Mouse (Mus musculus): ENCODE data around the gene Gm11011. TPM values are rescaled to one million over a fixed set of nuclear protein-coding genes. Genes with fewer than 3 reads are reported as not detected.

The Gm11011 gene
- polyA plus RNA-seq, 2 experiments from 2014 or later, result not detected

DNA sequence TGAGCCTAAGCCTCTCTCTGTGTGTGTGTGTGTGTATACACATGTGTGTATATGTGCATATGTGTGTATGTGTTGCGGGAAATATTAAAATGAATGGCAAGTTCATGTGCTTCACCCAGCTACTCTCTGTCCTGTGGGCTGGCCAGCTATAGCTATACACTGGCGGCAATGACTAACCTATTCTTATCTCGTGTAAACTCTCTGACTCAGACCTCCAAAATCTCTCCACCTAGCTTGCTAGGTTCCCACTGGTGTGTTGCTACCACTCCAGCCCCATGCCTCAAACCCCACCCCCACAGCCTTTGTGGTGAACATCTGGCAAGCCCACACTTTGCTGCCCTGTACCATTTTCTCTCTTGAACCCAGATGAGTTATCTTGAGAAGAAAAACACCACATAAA is 857 bp downstream of the Gm11011 start:
- no peak for ATAC-seq

DNA sequence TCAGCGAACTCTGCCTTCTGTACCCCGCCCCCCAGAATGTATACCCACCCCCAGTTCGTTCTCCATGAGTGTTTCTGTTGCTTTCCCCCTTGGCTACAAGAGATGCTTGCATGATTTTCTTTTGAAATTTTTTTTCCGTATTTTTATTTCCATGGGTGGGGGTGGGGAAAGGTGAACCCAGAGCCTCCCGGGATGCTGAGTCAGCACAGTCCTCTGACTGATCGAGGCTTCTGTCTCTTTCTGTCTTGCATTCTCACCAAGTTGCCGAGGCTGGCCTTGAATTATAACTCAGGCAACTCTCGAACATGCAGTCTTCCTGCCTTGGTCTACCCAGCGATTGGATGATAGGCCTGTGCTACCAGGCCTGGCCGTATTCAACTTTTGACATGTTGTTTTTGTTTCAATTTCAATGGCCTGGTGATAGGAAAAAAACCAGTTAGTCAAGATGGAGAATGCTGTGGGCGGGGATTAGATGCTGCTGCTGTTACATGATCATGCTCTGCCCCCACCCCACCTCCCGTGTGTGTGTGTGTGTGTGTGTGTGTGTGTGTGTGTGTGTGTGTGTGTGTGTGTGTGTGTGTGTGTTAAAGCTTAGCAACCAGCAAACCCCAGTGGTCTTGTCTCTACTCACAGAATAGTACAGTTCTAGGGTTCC is 1.8 kb downstream of the Gm11011 start:
- ATAC-seq, result no peak

DNA sequence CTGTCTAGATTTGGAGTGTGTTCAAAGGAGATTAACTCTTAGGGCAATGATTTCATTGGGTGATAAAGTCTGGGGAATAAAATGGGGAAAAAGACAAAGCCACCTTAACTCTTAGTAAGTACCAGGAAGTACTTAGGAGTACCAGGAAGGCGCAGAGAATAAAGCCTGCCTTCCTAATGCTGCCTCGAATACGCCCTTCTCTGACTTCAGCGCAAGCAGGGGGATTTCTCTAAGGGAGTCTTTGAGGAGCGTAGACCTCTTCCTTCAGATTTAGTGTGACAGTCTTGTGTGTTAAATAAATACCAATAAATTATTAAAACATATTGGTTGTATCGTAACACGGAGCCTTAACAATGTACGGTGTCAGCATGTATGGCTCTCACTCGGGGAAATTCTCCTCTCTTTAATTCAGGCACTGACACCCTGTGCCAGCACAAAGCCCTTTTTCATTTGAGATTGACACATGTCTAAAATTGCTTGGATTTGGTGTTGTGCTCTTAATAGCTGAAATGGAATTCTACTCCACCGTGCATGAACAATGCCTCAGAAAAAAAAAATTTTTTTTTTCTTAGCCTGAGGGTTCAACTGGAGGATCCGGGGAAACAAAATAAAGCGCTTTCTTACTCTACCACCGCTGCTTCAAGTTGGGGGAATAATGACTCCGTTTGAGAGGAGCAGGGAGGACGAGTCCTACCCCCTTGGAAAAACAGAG is 2.6 kb downstream of the Gm11011 start:
- ATAC-seq, result no peak

DNA sequence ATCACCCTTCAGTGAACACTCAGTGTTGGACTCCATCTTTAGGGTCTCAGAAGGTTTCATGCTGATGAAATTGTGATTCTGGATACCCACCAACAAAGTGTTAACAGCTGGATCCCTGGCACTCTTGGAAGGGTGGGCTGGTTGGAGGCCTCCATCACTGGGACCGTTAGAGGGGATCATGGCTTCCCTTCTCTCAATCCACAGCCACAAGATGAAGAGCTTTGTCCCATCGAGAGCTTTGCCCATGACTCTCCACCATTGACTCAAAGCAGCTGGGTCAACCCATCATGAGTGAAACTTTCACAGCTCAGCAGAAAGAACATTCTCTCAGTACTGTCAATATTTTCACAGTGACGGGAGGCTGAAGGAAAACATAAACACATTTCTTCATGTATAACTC is 4.1 kb downstream of the Gm11011 start:
- no peak for ATAC-seq

DNA sequence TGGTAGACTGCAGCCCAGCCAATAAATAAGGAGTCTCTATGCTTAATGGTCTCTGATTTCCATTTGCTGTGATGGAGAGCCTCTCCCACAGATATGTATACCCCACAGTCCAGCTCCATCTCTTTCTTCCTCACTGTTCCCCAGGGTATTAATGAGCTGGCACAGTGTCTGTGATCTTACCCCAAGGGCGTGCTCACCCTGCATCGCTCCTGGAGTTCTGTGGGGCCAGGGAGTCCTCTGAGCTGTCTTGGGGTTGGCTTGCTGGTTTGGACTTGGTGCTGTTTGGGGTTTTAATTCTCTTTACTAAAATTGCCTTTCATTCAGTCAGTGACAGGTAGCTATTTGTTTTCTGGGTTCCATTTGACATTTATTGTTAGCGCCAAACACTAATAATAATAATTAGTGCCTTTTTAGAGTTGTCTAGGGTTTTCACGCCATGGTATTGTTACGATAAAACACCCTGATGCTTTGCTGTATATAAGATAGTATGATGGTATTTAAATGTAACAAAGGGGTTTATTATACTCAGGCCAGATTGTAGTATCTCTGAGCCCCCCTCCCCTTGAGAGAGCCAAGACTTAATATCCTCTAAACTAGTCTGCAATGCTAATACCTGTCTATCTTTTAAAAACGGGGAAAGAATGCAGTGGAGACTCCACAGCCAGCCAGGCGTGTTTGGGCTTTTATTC is 9.9 kb downstream of the Gm11011 start:
- ATAC-seq, result no peak

DNA sequence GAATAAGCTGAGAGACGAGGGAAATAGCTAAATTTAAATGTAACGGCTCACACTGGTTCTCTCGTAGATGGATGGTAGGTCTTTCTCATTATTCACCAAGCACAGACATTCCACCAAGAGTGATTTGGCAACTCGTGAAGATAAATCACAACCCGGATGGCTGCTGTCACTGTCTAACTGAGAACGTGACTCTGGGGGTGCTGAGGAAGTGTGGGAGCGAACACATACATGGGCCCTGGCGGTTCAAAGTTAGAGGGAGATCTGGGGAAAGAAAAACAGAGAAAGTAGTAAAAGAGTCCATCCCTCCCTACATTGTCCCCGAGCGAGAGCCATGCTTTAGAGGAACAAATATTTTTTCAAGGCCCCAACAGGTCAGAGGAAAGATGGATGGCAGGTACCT is 17.5 kb downstream of the Gm11011 start:
- no peak for ATAC-seq

DNA sequence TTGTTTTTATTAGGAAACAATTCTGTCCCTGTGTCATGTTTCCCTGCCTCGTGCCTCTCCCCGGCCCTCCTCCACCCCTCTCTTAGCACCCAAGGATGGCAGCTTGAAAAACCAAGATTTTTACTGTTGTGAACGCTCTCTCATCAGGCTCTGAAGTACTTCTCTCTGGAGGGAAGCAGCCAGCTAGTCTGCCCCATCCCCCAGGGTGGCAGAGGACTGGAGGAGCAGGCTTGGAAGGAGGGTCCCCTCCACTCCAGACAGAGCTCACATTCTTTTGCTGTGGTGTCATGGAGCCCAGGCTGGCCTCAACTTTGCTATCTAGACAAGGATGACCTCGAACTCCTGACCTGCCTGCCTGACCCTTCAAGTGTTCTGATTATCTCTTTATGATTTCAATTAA is 21.4 kb downstream of the Gm11011 start:
- ATAC-seq, result no peak

DNA sequence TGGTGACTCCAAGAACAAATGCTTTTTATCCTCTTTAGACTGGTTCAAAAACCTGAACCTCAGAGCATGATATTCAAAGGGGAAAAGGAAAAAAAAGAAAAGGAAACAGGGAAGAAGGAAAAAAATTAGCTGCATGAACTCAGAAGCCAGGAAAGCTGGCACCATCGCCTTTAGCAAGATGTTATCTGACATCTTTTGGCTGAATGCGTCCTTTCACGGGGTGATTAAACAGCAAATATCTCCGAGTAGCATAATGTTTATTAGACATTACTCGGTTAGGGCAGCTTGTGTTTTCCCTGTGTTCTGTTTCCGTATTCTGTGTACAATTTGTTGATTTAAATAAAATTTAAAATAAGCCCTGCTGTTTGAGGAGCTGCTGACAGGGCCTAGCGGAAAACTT is 21.8 kb downstream of the Gm11011 start:
- ATAC-seq, result no peak

DNA sequence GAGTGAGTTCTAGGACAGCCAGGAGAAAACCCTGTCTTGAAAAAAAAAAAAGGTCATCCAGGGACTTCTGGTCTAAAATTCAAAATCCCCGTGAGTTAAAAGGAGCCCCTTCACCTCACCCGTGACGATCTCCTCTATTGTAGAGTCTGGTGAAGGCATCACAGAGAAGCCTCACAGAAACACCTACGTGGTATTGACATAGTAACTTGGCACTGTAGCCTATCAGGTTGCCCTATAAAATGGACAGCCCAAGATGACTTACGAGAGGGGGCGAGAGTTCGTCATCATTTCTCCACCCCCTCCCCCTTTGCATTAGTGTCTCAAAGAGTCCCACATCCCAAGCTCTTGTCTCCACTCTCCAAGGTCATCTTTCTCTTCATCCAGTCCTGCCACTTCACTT is 41.9 kb downstream of the Gm11011 start:
- ATAC-seq, result no peak

DNA sequence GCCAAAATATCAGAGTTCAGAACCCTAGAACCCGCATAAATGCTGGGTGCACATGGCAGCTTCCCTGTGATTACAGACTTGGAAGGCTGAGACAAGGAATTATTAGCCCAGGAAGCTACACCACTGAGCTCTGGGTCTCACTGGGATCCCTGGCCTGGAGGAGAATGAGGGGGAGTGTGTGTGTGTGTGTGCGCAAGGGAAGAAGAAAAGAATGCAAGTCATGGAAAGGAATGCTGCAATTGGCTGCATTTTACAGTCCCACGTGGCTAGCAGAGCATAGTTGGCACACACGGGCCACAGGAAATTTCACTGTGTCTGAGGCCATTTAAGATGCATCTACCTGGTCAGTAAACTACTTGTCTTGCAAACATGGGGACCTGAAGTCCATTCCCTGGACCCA is 48.6 kb downstream of the Gm11011 start:
- ATAC-seq, result no peak

Other genes starting within 250 kb of the Gm11011 start
- under 1 TPM; 0.28 to 0.37 TPM for gene Tshz2, start 45.3 kb upstream of the Gm11011 start, polyA plus RNA-seq (2017; shearing (Covaris generic))